Mouse (Mus musculus): Measurements from ENCODE around the gene Itga8.

DNA sequence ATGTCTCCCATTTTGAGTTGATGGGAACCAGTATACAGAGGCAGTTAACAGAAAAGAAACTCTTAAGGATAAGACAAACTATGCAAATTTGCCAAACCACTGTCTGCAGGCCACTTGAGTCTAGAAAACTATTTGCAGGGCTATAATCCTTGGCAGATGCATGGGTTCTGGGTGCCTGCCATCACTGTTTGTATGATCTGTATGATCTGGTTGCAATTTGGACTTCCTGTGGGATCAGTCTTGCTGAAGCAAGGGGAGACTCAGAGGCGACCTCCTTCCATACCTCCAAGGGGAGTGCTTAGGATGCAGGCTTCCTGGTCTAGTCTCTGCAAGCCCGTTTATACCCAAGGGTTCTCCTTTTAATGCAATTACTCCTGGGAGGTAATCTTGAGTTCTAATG, 155.1 kb downstream of the Itga8 start:
- TF ChIP-seq CTCF (IDR thresholded peaks at IDR 0.05; ENCODE audit: borderline replicate concordance, control insufficient read depth, extremely low read depth, insufficient read depth, low read length, poor library complexity) (no peak), POLR2A (IDR thresholded peaks at IDR 0.05; ENCODE audit: control insufficient read depth, extremely low read depth, insufficient read depth, low read length, poor library complexity) (no peak)

Measured in thymus, adult 2 months (tissue).